Mouse (Mus musculus): ENCODE results near the gene Efnb1.

Gene Efnb1

GRCm38 (mm10) chrX:99154358-99154757, 18.4 kb downstream of the Efnb1 start:
- DNase-seq = no peak

- no peak for DNase-seq
Observed at GRCm38 (mm10) chrX:99159020-99159419, 23.1 kb downstream of the Efnb1 start.

GRCm38 (mm10) chrX:99164111-99164510, 28.2 kb downstream of the Efnb1 start:
- DNase-seq = no peak

GRCm38 (mm10) chrX:99164855-99165368, 29.0 kb downstream of the Efnb1 start:
- no peak for DNase-seq

DNA sequence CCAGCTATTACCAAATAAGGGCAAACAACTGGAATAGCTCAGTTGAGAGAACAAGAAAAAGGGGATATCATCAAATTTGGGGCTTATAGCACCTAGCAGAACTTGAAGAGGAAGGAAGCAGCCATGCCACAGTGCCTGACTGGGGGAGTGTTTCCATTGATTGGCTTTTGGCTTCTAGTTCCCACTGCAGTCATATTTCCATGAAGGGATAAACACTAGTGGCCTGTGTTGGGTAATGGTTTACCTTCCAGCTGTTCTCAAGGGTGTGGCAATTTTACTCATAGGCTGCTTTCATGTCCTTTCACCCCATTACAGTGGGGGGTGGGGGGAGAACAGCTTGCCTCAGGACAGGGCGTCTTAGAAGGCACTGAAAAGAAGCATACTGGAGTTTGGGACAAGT, 31.1 kb downstream of the Efnb1 start:
- no peak for DNase-seq

GRCm38 (mm10) chrX:99167550-99167949, 31.6 kb downstream of the Efnb1 start:
- no peak for DNase-seq

DNA sequence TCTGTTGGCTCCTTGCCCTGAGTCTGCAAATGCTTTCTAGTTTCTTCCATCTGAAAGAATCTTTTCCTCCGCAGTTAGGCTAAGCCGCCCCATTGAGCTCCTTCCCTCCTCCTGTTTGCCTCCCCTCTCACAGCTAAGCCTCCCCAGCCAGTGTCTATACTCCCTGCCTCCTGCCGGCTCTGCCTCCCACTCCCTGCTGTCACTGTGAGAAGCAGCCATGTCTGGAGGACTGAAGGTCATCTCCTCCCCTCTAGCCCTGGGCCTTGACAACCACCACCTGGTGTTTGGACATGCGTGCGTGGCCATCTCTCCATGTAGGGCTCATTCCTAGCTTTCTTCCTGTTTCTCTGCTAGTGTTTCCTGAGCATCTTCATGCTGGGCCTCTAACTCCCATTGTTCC, 36.4 kb downstream of the Efnb1 start:
- no peak for DNase-seq

DNA sequence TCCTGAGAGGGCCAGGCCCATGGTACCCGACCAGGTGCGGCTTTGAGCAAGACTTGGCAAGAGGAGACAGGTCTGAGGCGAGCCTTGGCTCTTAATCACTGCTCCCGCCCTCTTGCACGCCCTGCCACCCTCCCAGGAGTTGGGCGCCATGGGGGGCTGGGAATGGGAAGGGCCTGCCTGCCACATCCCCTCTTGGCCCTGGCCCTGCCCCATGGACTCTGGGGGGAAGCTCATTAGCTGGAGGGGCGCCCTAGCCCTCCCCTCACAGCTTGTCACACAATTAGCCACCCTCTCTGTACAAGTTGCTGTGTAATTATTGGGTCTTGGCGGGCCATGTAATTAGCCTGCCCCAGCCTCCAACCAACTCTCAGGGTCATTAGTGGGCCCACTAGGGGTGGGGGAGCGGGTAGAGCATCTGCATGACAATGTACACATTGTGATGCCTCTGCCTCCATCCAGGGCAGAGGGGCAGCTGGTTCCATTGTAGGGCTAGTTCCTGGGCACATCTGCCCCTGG, 49.2 kb downstream of the Efnb1 start:
- no peak for DNase-seq

- DNase-seq = no peak
Observed at GRCm38 (mm10) chrX:99186497-99187435, 50.8 kb downstream of the Efnb1 start.

DNA sequence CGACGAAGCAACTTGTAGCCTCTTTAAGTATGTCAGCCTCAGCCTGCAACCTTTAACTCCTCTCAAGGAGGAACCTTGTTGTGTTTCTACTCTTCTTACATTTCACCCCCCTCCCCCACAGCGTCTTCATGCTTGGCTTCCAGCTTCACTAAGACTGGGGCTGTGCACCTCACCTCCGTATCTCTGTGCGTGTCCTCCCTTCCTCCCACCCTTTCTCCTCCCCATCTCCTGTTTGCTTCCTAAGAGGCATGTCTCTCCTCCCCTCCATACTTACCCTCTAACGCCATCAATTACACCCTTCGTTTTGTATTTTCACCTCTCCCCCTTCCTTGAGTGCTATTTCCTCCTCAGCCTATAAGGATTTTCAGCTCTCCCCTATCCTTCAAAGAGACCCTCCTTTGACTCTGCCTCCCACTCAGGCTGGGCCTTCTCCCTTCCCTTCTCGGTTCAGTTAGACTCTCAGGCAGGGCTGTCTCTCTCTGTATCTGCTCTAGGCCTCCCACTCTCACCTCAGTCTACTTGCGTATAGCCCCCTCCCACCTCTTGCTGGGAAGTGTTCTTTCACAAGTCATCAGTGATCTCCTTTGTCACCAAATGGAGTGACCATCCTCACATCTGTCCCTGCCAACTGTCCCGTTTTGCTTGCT, 55.6 kb downstream of the Efnb1 start:
- no peak for DNase-seq

DNA sequence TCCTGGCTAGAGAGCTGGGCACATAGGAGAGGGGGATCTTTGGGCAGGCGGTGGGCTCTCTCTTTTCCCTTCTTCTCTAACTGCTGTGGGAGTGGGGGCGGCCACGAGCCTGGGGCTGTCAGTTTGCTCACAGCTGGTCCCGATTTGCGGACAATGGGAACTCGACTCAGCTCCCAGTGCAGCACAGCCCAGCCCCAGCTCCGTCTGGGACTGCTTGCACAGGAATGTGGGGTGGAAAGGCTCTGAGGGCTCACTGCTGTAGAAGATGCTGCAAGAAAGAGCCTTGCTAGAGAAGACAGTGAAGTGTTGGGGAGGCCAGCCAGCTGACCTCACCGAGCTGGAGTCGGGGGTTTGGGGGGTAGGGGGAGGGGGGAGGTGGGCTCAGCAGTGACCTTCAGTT, 61.0 kb downstream of the Efnb1 start:
- no peak for DNase-seq

DNA sequence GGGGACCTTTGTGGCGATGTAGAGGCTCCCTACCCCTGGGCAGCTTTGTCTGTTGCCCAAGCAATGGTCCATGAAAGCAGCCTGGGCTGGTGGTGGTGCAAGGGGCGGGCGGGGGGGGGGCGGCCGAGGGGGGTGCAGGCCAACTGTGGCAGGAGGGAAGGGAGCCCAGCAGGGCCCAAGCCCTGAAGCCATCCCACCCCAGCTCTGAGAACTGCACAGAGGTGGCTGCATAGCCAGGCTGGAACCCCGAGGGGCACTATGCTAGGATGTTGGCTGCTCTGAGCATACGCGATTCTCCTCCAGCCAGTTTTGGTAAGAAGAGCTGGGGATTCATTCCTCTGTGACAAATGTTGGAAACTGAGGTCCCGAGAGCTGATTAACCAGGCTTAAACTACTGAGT, 62.6 kb downstream of the Efnb1 start:
- no peak for DNase-seq
